Mouse (Mus musculus) C2C12 (cell line): ENCODE measurements at regions not wholly inside any gene's neighbourhood (a gene's known extent, or its start where the extent isn't known, plus 50 kb on each side); places are given as distances from the start of the nearest gene placed in this dataset.

Source experiments
- CTCF ChIP-seq: IDR thresholded peaks from one replicate; pipeline ENCODE4 v1.5.1; 2011; ENCODE audit not compliant: control insufficient read depth, insufficient read depth, insufficient read length
- FOSL1 ChIP-seq: IDR thresholded peaks from one replicate; pipeline ENCODE4 v1.8.0; 2011; ENCODE audit warnings: mild to moderate bottlenecking, low read length; ENCODE audit not compliant: poor library complexity, insufficient read depth, severe bottlenecking
- MYOG ChIP-seq: IDR thresholded peaks from one replicate; pipeline ENCODE4 v1.6.1; 2011; ENCODE audit not compliant: control insufficient read depth, insufficient read length; ENCODE audit errors: extremely low read depth

- TF ChIP-seq CTCF (no peak), MYOG (no peak), FOSL1 (no peak)
Measured at GRCm38 (mm10) chr13:119342761-119343160, 85.6 kb upstream of the Paip1 start.
